Mouse (Mus musculus): ENCODE measurements around the gene Cd3eap. TPM values are rescaled to one million over a fixed set of nuclear protein-coding genes. Genes with fewer than 3 reads are reported as not detected.
A peak's percentile ranks its signal among the peaks of the same experiment; 100 is the strongest.

Gene Cd3eap
- 12.7 and 15.2 TPM in 2 replicates for polyA plus RNA-seq (2012; rRNA removed)

DNA sequence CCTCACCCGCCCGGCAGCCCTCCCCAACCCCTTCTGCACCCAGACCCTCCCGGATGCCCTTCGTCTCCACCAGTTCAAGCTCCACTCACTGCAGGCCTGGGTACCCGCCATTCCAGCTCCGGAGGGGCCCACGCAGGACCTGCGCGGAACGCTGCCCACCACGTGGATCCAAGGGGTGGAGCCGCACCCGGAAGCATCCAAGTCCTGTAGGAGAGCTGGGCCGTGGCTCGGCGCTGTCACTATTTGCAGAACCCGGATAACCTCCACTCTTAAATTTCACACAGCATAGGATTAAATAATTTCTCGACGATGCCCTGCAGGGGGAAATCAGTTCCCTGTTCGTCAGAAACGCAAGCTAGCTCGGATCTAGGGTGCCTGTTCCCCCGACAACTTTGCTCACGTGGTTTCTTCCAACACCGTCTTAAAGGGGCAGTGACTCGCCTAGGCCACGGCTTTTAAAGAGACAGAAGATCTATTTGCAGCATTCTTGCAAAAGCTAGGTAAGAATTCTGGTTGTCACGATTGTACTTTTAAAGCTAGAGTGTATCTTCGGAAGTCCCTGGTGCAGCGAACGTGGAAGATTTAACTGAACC, at the start of gene Cd3eap, which contains the start of gene Ppp1r13l:
Gene Cd3eap (minus strand): TSS at position 185 of the 593 bp plus-strand sequence.
Gene Ppp1r13l (plus strand): TSS at position 451 of the 593 bp plus-strand sequence.
- DNase-seq (ENCODE audit: extremely low spot score in 1 of 2, low spot score in 1 of 2): peak; percentile 83 to 91

DNA sequence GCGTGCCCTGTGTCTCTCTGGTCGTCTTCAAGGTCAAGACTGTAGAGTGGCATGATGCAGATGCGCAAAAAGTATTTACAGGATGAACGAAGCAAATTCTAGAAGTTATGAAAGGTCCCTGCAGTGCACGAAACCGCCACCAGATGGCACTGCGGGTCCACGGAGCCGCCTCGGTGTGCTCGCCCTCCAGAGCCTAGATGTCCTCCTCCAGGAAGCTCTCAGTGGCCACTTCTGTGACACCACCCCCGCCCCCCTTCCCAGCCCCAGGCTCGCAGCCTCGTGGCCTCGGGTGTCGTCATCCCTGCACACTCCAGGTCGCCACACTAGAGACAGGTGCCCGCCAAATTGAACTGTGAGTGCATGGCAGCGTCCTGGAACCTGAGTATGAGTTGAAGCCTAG, 46.1 kb upstream of the Cd3eap start:
- DNase-seq (ENCODE audit: extremely low spot score in 1 of 2, low spot score in 1 of 2): peak in 1 of 2 experiments; percentile 91

DNA sequence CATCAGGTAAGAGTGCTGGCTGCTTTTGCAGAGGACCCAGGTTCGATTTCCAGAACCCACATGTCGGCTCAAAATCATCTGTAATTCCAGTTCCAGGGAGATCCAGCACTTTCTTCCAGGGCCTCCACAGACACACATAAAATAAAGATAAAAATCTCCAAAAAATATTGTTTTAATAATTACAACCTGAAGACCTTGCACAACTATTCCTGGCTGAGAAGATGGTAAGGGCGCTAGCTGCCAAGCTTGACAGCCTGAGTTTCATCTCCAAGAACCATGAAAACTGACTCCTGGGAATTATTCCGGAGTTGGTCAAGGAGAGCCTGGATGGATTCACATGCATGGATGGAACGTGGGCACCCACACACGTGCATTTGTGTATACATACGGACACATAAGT, 45.2 kb upstream of the Cd3eap start, which contains the start of gene Ckm:
Gene Ckm (plus strand): TSS at position 301 of the 400 bp plus-strand sequence.
- DNase-seq (ENCODE audit: extremely low spot score in 1 of 2, low spot score in 1 of 2): no peak

DNA sequence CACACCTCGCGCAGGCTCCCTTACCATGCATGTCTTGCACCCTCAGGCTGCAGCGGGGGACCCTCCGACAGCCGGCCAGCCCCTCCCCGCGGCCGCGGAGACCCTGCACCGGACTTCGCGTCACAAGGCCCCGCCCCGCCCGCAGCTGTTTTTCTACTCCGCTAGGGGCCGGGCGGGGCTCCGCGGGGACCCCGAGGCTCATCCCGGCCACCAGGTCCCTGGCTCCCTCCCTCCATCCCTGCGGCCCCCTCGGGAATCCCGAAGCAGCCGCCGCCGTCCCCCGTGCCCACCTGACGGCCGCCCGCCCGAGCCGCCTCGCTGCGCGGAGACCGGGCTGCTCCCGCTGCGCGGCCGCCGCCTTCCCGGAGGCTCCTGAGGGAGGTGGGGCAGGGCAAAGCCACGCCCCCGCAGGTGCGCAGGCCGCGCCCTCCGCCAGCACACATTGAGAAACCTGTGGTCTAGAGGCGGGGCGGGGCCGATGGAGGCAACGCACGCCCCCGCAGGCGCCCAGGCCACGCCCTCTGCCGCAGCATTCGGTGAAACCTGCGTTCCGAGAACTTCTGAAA, 44.5 kb upstream of the Cd3eap start, which contains the start of gene Klc3:
Gene Klc3 (minus strand): TSS at position 374 of the 566 bp plus-strand sequence.
- DNase-seq (ENCODE audit: extremely low spot score in 1 of 2, low spot score in 1 of 2): no peak

DNA sequence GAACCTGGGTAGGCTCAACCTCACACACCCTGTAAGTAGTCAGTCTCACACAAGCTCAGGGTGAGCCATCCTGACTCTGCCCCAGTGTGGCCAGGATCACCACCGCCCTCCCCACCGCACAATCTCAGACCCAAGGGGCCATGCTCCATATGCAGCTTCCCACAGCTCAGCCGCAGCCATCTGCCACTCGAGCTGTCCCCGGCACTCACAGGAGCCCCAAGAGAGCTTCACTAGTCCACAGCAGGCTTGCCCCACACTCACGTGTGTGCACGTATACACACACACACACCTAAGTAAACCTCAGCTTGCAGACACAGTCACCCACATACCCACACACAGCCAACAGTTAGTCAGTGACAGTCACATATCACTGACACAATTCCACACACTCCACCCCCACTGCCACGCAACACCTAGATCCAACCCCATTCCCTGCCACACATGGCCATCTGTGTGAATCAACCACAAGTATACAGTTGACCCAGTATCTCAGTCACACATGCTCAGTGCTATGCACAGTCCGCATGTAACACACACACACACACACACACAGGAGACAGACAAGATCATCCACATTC, 43.3 kb upstream of the Cd3eap start:
- no peak for DNase-seq (ENCODE audit: extremely low spot score in 1 of 2, low spot score in 1 of 2)

DNA sequence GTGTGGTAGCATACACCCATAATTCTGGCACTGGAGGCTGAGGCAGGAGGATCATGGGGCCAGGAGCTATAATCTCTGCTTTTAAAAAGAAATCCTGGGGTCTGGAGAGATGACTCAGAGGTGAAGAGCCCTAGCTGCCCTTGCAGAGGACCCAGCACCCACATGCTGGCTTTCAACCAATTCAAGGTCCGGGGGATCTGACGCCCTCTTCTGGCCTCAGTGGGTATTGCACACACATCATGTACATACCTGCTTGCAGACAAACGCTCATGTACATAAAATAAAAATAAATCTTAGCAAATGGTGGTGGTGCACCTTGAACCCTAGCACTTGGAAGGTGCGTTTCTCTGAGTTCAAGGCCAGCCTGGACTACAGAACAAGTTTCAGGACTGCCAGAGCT, 41.7 kb upstream of the Cd3eap start:
- DNase-seq (ENCODE audit: extremely low spot score in 1 of 2, low spot score in 1 of 2): no peak

DNA sequence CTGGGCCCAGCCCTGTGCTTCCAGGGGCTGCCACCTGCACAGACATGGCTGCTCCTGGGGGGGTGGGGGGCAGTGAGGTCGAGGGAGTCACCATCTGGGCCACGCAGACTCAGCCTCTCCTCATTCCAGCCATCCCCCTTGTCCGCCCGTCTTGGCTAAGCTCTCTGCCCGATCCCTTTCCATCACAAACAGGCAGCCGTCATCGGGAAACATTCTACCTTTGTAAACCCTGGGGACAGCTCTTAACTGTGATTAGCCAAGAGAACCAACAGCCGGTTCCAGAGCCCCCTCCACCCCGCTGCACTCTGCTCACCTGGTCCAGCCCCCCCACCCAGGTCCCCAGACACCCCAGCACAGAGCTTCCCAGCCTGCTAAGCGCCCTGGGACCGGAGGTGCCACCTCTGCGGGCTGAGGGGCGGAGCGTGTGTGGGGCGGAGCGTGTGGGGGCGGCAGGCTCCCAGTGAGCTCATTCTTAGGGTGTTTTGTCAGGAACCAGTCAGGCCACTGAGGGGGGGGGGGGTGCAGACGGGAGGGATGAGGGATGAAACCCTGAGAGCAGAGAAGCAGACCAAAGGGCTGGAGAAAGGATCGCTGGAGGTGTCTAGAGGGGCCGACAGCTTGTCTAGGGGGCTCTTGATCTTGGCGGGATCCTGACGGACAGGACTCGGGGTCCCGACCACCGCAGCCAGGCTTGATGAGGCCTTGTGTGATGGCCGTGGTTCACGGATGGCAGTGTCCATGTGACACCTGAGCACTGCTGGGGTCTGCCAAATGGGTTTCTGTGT, 40.4 kb upstream of the Cd3eap start:
- DNase-seq (ENCODE audit: extremely low spot score in 1 of 2, low spot score in 1 of 2): no peak

DNA sequence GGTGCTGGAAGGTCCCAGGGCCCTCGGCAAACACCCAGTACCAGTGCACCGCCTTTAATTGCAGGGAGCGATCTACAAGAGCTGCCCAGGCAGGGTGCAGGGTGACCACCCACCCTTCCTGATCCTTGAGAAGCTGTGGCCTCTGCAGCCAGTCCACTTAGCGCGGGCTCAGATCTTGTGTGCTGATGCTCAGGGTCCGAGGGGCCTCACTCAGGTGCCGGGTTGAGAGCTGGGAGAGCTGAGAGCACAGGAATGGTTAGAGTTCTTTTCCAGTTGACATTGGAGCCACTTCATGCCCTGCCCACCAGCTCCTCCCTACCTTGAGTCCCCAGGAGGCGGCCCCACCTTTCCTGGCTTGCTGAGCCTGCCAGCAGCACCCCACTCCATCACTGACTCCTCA, 35.2 kb upstream of the Cd3eap start:
- DNase-seq (ENCODE audit: extremely low spot score in 1 of 2, low spot score in 1 of 2): no peak

DNA sequence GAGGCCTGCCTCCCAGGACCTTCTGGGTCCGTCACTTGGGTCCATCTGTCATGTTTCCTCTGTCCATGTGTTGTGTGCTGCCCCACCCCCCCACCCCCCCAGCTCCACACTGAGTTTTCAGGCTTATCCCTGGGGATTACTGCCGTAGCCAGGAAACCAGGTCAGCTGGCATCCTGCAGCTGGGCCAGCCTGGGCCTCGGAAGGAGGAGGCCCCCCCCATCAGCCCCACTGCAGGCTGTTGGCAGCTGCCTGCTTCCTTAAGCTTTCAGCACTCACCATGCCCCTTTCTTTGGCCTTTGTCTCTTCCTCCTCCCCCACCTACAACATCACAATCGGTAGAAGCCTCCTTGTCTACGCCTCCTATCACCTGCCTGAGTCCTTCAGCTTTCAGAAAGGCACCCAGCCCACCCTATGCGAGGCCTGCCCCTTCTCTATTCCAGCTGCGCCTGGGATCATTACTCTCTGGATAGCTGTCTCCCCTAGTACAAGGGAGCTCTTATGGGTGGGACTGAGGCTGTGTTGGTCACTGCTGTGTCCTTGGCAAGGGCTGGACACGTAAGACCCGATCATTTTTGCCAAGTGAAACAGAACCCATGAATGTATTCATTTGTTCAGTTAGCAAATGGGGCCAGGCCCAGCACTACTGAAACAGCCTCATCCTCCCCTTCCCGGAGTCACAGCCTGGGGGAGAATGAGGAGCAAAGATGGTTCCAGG, 29.6 kb upstream of the Cd3eap start:
- no peak for DNase-seq (ENCODE audit: extremely low spot score in 1 of 2, low spot score in 1 of 2)

DNA sequence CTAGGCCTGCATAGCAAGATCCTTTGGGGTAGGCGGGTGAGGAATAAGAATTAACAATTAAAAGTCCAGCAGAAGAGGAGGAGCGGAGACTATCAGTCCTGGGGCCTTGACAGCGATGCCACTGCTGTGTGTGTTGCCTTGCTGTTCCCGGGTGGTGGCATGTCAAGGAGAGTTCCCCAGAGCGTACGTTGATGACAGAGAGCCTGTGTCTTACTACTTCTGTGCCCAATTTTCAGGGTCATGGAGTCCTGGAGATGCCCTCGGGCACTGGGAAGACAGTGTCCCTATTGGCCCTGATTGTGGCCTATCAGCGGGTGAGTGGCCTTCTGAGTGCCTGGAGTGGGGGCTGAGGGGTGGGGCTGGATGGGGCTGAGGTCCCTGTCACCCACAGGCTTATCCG, 24.4 kb upstream of the Cd3eap start:
- no peak for DNase-seq (ENCODE audit: extremely low spot score in 1 of 2, low spot score in 1 of 2)

DNA sequence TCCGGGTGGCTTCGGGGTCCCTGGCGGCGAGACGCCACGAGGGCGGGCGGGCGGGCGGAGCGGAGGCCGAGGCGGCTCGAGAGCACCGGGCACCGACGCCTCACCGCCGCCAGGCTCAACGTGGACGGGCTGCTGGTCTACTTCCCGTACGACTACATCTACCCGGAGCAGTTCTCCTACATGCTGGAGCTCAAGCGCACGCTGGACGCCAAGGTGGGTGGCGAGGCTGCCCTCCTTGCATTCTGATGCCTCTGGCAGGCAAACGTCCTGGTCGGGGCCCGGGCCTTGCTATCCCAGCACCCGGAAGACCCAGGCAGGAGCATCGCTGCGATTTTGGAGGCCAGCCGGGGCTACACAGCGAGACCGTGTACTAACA, 22.9 kb upstream of the Cd3eap start:
- DNase-seq (ENCODE audit: extremely low spot score in 1 of 2, low spot score in 1 of 2): no peak

DNA sequence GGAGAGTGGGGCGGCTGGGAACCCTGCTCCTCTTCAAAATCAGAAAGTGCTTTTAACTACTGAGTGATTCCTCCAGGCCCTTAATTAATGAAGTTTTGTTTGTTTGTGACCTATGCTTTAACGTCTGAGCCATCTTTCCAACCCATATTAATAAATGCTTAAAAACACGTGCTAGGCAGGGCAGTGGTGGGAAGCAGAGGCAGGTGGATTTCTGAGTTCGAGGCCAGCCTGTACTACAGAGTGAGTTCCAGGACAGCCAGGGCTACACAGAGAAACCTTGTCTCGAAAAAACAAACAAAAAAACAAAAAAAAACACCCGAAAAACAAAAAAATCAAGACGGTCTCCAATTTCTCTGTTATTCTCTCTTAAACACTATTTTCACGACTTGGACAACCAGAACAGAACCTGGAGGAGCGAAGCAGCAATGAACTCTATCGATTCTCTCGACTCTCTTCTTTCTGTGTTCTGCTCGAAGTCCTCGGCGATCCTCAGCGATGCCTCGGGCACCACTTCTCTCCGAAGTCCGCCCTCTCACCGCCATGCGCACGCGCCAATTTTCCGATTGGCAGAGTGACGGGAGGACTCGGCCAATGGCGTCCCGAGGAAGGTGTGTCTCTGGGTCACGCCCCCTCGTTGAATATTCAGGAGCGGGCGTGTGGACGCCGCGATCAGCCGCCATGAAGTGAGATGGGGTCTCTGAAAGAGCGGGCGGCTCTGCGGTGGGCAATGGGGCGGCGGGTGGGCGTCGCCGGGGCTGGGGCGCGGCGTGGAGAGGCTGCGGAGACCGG, 22.3 kb upstream of the Cd3eap start, which contains the start of gene Ercc2:
Gene Ercc2 (plus strand): TSS at position 634 of the 789 bp plus-strand sequence.
- peak; percentile 95 to 99 for DNase-seq (ENCODE audit: extremely low spot score in 1 of 2, low spot score in 1 of 2)

DNA sequence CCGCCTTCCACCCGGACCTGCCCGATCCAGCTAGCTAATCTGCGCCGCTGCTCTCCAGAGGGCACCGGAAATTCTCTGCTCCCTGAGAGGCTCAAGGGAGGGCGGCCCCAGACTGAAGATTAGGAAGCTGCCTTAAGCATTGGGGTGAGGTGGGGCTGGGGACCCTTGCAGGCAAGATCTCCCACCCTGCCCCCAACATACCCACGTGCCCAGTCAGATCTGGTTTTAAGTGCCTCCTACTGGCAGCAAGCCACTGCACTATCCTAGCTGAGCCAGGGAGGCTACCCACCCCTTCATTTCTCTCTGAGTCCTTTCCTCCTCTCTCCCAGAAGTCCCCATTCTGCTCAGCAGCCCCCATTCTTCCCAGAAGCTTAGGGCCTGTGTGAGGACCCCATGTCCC, 18.8 kb upstream of the Cd3eap start:
- DNase-seq (ENCODE audit: extremely low spot score in 1 of 2, low spot score in 1 of 2): no peak

DNA sequence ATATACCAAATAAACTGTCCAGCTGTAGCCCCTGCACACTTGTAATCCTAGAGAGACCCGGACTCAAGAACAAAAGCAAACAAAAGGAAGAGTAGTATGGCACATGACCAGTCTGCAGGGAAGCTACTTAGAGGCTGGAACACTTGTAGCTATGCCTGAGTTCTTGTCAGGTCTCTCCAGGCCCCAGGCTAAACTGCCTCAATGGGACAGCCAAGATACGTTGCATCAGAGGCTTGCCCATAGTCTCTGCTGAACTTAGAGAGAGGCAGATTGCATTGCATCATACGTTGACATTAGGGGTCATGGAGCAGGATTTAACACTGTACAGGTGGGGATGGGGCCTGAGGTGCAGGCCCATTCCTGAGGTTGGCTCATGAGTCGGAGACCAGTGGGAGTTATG, 16.7 kb upstream of the Cd3eap start:
- no peak for DNase-seq (ENCODE audit: extremely low spot score in 1 of 2, low spot score in 1 of 2)

DNA sequence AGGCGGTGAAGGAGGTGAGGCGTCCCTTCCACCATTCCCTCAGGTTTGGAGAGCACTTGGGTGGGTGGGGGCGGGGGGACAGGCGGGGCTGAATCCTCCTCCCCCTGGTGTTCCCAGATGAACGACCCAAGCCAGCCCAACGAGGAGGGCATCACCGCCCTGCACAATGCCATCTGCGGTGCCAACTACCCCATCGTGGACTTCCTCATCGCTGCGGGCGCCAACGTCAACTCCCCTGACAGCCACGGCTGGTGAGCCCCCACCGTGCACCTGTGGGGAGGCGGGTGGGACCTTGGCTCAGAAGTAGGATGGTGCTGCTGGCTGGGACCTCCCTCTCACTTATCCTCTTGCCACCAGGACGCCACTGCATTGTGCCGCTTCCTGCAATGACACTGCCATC, 16.1 kb upstream of the Cd3eap start:
- no peak for DNase-seq (ENCODE audit: extremely low spot score in 1 of 2, low spot score in 1 of 2)

DNA sequence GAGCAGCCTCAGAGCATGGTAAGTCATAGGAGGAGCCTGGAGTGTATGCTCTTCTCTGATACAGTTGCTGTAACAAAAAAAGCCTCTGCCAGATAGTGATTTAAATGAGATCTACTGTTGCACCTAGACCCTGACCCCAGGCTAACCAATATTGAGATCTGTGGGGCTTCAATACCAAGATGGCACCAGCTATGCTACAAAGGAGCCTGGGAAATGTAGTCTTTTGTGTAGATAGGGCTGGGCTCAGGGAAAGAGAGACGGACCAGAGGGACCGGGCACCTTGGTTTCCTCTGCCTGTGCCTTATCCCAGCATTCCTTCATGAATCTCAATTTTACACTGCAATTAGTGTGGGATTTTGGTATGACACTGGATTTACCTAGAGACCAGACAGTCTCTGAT, 14.1 kb upstream of the Cd3eap start:
- no peak for DNase-seq (ENCODE audit: extremely low spot score in 1 of 2, low spot score in 1 of 2)

DNA sequence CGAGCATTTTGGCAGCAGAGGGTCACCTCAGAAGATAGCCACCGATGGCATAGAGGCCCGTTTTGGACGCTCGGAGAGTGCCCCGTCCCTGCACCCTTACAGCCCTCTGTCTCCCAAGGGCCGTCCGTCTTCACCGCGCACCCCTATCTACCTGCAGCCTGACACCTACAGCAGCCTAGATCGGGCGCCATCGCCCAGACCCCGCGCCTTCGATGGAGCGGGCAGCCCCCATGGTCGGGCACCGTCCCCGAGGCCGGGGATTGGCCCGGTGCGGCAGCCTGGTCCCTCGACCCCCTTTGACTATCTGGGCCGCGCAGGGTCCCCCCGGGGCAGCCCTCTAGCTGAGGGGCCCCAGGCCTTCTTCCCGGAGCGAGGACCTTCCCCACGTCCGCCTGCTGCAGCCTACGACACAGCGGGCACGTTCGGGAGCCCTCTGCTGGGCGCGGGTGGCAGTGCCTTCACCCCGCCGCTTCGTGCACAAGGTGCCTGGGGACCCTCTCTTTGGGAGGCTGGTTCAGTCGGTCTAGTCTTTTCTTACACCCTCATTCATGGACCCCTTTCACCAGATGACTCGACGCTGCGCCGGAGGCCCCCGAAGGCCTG, 10.6 kb upstream of the Cd3eap start:
- DNase-seq (ENCODE audit: extremely low spot score in 1 of 2, low spot score in 1 of 2): peak in 1 of 2 experiments; percentile 72

DNA sequence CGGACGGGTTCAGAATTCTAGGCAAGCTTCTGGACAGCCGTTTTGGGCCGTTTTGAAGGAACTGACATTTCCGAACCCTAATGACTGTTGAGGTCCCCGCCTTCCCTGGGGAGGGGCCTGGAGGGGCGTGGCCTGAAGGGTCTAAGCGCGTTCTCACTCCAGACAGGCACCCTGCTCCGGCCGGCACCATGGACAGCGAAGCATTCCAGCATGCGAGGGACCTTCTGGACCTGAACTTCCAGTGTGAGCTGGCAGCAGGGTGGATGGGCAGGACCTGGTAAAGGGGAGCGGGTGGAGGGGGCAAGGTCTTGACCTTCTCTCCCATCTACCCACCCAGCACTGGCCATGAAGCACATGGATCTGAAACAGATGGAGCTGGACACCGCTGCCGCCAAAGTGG, 9.1 kb upstream of the Cd3eap start:
- no peak for DNase-seq (ENCODE audit: extremely low spot score in 1 of 2, low spot score in 1 of 2)

DNA sequence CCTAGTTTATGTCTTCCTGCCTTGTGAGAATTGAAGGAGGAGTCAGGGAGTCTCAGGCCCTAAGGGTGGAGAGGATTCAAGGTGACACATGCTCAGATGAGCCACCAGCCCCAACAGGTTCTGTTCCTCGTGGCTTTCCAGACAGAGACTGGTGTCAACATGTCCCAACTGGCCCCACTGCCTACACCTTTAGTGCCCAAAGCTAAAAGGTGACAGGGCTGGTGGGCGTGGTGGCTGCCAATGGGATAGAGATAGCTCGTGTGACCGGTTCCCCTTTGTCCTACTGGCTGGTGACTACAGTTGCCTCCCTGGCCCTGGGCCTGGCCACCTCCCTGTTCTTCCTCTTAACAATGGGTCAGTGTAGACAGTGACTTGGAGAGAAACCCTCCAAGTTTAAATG, 6.1 kb upstream of the Cd3eap start:
- DNase-seq (ENCODE audit: extremely low spot score in 1 of 2, low spot score in 1 of 2): no peak
